Mouse (Mus musculus): ENCODE measurements around the gene Rapgef5. TPM values are rescaled to one million over a fixed set of nuclear protein-coding genes. Genes with fewer than 3 reads are reported as not detected.

Rapgef5 gene
- polyA plus RNA-seq, 1 experiment from 2014 or later = 19.8 TPM

- Histone ChIP-seq H3K4me3 (no peak overlapping the region), H3K27ac (peak overlapping the region; percentile 57), H3K4me2 (no peak overlapping the region), H3K9me3 (replicated peaks) (no peaks in the 10 kb centered on the region), H3K36me3 (ENCODE audit: poor library complexity, severe bottlenecking) (no peaks in the 10 kb centered on the region), H3K27me3 (no peaks in the 10 kb centered on the region), H3K4me1 (peaks cover 19% of the 10 kb centered on the region), H3K9ac (no peak overlapping the region)
- 26% methylated on average over 2 of the region's 2 CpGs for WGBS
- ATAC-seq = peak; percentile 96
These were observed 220.6 kb downstream of the Rapgef5 start for GRCm38 (mm10) chr12:117736928-117737327.

- 65% methylated on average over 11 of the region's 11 CpGs for WGBS
- H3K9me3 ChIP-seq (replicated peaks) = no peaks in the 10 kb centered on the region
These were observed 221.2 kb downstream of the Rapgef5 start for GRCm38 (mm10) chr12:117737332-117738031.

GRCm38 (mm10) chr12:117742487-117742886 lies 226.2 kb downstream of the Rapgef5 start:
- H3K9ac ChIP-seq = no peak overlapping the region
- no peaks in the 10 kb centered on the region for H3K9me3 ChIP-seq (replicated peaks)
- peaks cover 10% of the 10 kb centered on the region; the same call in 1 of the 2 replicates for H3K36me3 ChIP-seq (ENCODE audit: poor library complexity, severe bottlenecking)
- WGBS = 74% methylated on average over 1 of the region's 1 CpGs
- H3K27me3 ChIP-seq = no peaks in the 10 kb centered on the region
- peaks cover 17% of the 10 kb centered on the region for H3K4me1 ChIP-seq
- H3K27ac ChIP-seq = no peak overlapping the region
- no peak overlapping the region for H3K4me3 ChIP-seq
- no peak for ATAC-seq
- no peak overlapping the region for H3K4me2 ChIP-seq

More at GRCm38 (mm10) chr12:117737332-117738031, 221.2 kb downstream of the Rapgef5 start:
- Histone ChIP-seq H3K36me3 (ENCODE audit: poor library complexity, severe bottlenecking) (no peaks in the 10 kb centered on the region), H3K9ac (no peak overlapping the region), H3K27ac (peak overlapping the region; percentile 57), H3K4me3 (no peak overlapping the region), H3K4me2 (no peak overlapping the region), H3K4me1 (peaks cover 19% of the 10 kb centered on the region), H3K27me3 (no peaks in the 10 kb centered on the region)
- peak; percentile 66 for ATAC-seq

- Histone ChIP-seq H3K27ac (peak overlapping the region; percentile 10; the same call in 1 of the 2 replicates), H3K9ac (no peak overlapping the region), H3K4me2 (no peak overlapping the region), H3K9me3 (replicated peaks) (no peaks in the 10 kb centered on the region), H3K4me3 (no peak overlapping the region), H3K36me3 (ENCODE audit: poor library complexity, severe bottlenecking) (peaks cover 15% of the 10 kb centered on the region; the same call in 1 of the 2 replicates), H3K4me1 (0 out of 2 replicates have a peak, but pooled peaks cover 14% of the 10 kb centered on the region), H3K27me3 (peaks cover 7% of the 10 kb centered on the region; the same call in 1 of the 2 replicates)
- ATAC-seq = no peak
- 38% methylated on average over 8 of the region's 8 CpGs for WGBS
These were observed 228.6 kb downstream of the Rapgef5 start for GRCm38 (mm10) chr12:117744580-117745483.

- Histone ChIP-seq H3K27me3 (peaks cover 7% of the 10 kb centered on the region; the same call in 1 of the 2 replicates), H3K27ac (no peak overlapping the region), H3K4me2 (no peak overlapping the region), H3K9me3 (replicated peaks) (no peaks in the 10 kb centered on the region), H3K4me3 (no peak overlapping the region), H3K4me1 (peaks cover 21% of the 10 kb centered on the region), H3K36me3 (ENCODE audit: poor library complexity, severe bottlenecking) (peaks cover 16% of the 10 kb centered on the region; the same call in 1 of the 2 replicates), H3K9ac (no peak overlapping the region)
- ATAC-seq = no peak
- WGBS = 81% methylated on average over 7 of the region's 7 CpGs
These were observed 230.3 kb downstream of the Rapgef5 start for GRCm38 (mm10) chr12:117746611-117747010.

GRCm38 (mm10) chr12:117751045-117751444 lies 234.8 kb downstream of the Rapgef5 start:
- Histone ChIP-seq H3K4me1 (peaks cover 12% of the 10 kb centered on the region), H3K9me3 (replicated peaks) (no peaks in the 10 kb centered on the region), H3K4me3 (no peak overlapping the region), H3K36me3 (ENCODE audit: poor library complexity, severe bottlenecking) (peaks cover 6% of the 10 kb centered on the region; the same call in 1 of the 2 replicates), H3K4me2 (peak overlapping the region; percentile 34), H3K9ac (no peak overlapping the region), H3K27ac (peak overlapping the region; percentile 68), H3K27me3 (peaks cover 14% of the 10 kb centered on the region)
- ATAC-seq = peak; percentile 10
- 19% methylated on average over 9 of the region's 9 CpGs for WGBS

GRCm38 (mm10) chr12:117751520-117752383 lies 235.5 kb downstream of the Rapgef5 start:
- WGBS = 18% methylated on average over 25 of the region's 25 CpGs
- H3K4me3 ChIP-seq = no peak overlapping the region

GRCm38 (mm10) chr12:117756010-117756409 lies 239.7 kb downstream of the Rapgef5 start:
- Histone ChIP-seq H3K27ac (no peak overlapping the region), H3K36me3 (ENCODE audit: poor library complexity, severe bottlenecking) (peaks cover 9% of the 10 kb centered on the region; the same call in 1 of the 2 replicates), H3K4me3 (no peak overlapping the region), H3K4me2 (no peak overlapping the region), H3K9me3 (replicated peaks) (no peaks in the 10 kb centered on the region), H3K27me3 (peaks cover 7% of the 10 kb centered on the region; the same call in 1 of the 2 replicates), H3K4me1 (peaks cover 11% of the 10 kb centered on the region), H3K9ac (no peak overlapping the region)
- WGBS = 86% methylated on average over 7 of the region's 7 CpGs
- no peak for ATAC-seq

More at GRCm38 (mm10) chr12:117751520-117752383, 235.5 kb downstream of the Rapgef5 start:
- 0 out of 2 replicates have a peak overlapping the region, but pooled peaks have one; percentile 1 for H3K9ac ChIP-seq
- peak; percentile 77 for ATAC-seq
- H3K36me3 ChIP-seq (ENCODE audit: poor library complexity, severe bottlenecking) = peaks cover 6% of the 10 kb centered on the region; the same call in 1 of the 2 replicates
- peaks cover 14% of the 10 kb centered on the region for H3K27me3 ChIP-seq
- H3K4me2 ChIP-seq = peak overlapping the region; percentile 34
- peak overlapping the region; percentile 68 for H3K27ac ChIP-seq
- no peaks in the 10 kb centered on the region for H3K9me3 ChIP-seq (replicated peaks)
- H3K4me1 ChIP-seq = peaks cover 12% of the 10 kb centered on the region

- Histone ChIP-seq H3K27me3 (peaks cover 2% of the 10 kb centered on the region; the same call in 1 of the 2 replicates), H3K4me1 (peaks cover 6% of the 10 kb centered on the region; the same call in 1 of the 2 replicates), H3K27ac (no peak overlapping the region), H3K9me3 (replicated peaks) (no peaks in the 10 kb centered on the region), H3K9ac (no peak overlapping the region), H3K36me3 (ENCODE audit: poor library complexity, severe bottlenecking) (peaks cover 9% of the 10 kb centered on the region; the same call in 1 of the 2 replicates), H3K4me2 (no peak overlapping the region), H3K4me3 (no peak overlapping the region)
- 95% methylated on average over 5 of the region's 5 CpGs for WGBS
- no peak for ATAC-seq
These were observed 244.1 kb downstream of the Rapgef5 start for GRCm38 (mm10) chr12:117760373-117760772.

- H3K9me3 ChIP-seq (replicated peaks) = no peaks in the 10 kb centered on the region
- no peak overlapping the region for H3K27ac ChIP-seq
- H3K4me2 ChIP-seq = no peak overlapping the region
- no peak for ATAC-seq
- no peak overlapping the region for H3K4me3 ChIP-seq
- peaks cover 6% of the 10 kb centered on the region; the same call in 1 of the 2 replicates for H3K4me1 ChIP-seq
- H3K36me3 ChIP-seq (ENCODE audit: poor library complexity, severe bottlenecking) = peaks cover 9% of the 10 kb centered on the region; the same call in 1 of the 2 replicates
- H3K9ac ChIP-seq = no peak overlapping the region
- H3K27me3 ChIP-seq = peaks cover 6% of the 10 kb centered on the region; the same call in 1 of the 2 replicates
These were observed 244.6 kb downstream of the Rapgef5 start for GRCm38 (mm10) chr12:117760846-117761245.

GRCm38 (mm10) chr12:117761698-117762097 lies 245.4 kb downstream of the Rapgef5 start:
- H3K36me3 ChIP-seq (ENCODE audit: poor library complexity, severe bottlenecking) = peaks cover 9% of the 10 kb centered on the region; the same call in 1 of the 2 replicates
- no peak overlapping the region for H3K9ac ChIP-seq
- peak; percentile 78 for ATAC-seq
- no peak overlapping the region for H3K27ac ChIP-seq
- WGBS = 52% methylated on average over 1 of the region's 1 CpGs
- H3K4me2 ChIP-seq = no peak overlapping the region
- H3K9me3 ChIP-seq (replicated peaks) = no peaks in the 10 kb centered on the region
- H3K4me1 ChIP-seq = peaks cover 6% of the 10 kb centered on the region; the same call in 1 of the 2 replicates
- no peak overlapping the region for H3K4me3 ChIP-seq
- peaks cover 6% of the 10 kb centered on the region; the same call in 1 of the 2 replicates for H3K27me3 ChIP-seq

Measured in forebrain, embryonic 13.5 days (tissue).